Mouse (Mus musculus) lung, postnatal 14 days (tissue): ENCODE results near the gene Huwe1.
A peak's percentile ranks its signal among the peaks of the same experiment; 100 is the strongest.

ENCODE experiments used
- DNase-seq: peaks from one replicate; pipeline ENCODE4 v3.0.0; 2021

Gene Huwe1

DNA sequence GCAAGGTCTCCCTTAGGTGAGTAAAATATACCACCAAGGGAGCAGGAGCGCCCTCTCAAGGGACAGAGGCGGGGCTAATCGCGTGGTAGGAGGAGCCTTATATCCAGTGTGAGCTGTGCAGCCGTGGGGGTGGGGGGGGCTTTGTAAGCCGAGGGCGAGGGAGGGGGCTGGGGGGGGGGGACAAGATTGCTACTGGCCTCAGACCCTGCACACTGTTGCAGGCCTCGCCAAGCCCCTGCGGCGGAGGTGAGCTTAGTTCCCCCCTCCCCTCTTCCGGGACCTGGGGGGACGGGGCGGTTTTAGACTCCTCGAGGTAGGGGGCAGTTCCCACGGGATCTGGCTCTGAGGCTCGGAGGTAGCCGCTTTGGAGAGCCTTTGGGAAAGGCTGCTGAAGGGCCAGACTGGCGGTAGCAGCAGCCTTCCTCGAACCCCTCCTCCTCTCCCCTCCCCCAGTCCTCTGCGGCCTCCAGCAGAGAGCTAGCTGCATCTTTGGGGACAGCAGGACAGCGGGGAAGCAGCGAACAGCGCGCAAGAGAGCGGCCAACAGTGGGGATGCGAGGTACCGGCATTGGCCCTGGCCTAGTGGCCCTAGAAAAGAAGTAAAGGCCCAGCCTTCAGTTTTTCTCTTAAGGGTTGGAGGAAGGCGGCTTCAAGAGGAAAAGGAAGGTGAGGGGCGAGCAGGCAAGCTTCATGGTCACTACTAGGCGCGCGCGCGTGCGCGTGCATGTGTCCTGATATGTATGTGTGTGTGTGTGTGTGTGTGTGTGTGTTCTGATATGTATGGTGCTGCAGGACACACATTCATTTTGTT lies at the start of gene Huwe1:
TSS of gene Huwe1 (plus strand) at position 107 of the 811 bp plus-strand sequence.
- peak; percentile 58 for DNase-seq

DNA sequence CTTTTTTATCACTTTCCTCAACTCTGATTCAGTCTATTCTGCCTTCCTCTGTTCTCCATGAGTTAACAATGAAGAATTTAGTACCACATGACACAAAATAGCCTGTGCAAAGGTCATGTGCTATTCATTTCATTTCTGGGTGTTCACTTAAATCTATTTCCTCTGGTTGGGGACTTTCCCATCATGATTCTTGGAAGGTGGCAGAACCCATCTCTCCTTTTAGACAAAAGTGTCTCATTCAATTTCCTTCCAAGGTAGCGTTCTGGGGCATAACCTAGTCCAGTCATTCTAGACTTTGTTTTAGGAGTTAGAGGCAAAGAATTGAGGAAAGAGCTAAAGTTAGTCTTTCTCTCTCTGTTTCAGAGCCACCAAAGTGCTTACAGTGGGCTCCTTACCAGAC lies 20.3 kb upstream of the Huwe1 start:
- DNase-seq: no peak

DNA sequence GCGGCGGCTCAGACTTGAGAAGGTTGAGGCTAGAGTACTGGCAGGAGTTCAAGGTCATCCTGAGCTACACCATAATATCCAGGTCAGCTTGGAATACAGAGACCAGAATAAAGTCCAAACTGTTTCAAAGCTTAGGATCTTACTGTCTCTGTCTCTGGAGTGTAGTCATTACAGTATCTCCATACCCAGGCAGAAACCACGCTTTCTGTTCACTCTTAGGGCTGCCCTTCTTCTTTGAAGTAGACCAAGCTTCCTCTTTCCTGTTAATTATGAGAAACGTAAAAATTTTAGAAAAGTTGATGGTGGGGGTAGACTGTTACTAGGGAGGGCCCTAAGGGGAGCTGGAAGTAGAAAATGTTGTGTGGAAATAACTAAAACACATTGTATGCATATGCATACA lies 17.7 kb upstream of the Huwe1 start:
- no peak for DNase-seq

DNA sequence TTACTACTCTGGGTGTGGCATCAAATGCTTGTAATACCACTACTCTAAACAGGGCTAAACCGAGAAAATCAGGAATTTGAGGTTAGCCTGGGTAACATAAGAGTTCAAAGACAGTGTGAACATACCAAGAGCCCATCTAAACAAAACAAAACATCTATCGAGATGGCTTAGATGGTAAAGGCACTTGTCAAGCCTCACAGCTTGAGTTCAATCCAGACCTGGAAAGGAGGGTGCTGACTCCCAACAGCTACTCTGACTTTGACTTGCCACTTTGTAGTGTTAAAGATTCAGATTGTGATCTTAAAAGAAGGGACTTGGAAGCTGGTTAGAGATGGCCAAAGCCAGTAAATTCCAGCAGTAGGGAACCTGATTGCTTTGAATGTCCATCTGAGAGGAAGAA lies 7.8 kb upstream of the Huwe1 start:
- no peak for DNase-seq

DNA sequence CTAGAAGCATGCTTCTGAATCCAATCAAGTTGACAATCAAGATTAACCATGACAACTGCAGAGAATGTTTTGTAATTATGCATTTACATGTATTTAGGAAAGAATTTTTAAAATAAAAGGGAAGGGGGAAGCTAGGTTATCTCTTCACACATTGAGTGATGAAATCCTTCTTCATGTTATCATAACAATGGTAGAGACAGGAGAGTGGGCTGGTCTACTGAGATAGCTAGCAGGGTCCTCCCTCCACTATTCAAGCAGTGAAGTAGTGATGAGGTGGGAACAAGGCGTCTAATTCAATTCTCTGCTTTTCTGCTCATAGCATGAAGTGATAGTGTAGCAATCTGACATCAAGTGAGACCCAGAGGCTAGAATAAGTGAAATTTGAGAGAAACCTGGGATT lies 2.6 kb upstream of the Huwe1 start:
- DNase-seq: no peak

DNA sequence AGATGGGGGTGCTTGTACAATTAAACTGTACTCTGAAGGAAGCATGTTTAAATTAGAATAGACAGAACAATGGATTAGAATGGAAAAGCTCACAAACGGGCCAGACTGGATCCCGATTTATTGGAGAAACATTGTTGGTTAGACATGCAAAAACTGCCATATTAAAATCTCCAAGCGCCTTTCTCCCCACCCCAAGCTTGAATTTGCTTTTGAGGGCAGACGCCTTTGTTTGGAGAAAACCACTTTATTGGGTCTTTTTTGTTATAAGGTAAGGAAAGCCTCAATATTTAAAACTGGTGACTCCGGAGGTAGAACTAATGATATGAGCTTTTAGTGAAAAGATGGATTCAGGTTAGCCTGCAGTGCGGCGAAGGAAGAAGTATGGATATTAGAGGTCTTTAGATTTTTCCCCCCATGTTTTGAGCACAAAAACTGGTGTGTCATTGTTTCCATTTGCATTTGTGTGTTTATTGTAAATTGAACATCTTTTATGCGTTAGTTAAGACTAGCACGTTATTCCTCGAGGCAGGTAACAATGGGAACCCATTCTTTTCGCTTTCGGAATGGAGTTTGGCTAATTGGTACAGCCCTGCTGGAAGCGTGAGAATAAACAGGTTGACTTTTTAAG lies 1.8 kb downstream of the Huwe1 start:
- no peak for DNase-seq

DNA sequence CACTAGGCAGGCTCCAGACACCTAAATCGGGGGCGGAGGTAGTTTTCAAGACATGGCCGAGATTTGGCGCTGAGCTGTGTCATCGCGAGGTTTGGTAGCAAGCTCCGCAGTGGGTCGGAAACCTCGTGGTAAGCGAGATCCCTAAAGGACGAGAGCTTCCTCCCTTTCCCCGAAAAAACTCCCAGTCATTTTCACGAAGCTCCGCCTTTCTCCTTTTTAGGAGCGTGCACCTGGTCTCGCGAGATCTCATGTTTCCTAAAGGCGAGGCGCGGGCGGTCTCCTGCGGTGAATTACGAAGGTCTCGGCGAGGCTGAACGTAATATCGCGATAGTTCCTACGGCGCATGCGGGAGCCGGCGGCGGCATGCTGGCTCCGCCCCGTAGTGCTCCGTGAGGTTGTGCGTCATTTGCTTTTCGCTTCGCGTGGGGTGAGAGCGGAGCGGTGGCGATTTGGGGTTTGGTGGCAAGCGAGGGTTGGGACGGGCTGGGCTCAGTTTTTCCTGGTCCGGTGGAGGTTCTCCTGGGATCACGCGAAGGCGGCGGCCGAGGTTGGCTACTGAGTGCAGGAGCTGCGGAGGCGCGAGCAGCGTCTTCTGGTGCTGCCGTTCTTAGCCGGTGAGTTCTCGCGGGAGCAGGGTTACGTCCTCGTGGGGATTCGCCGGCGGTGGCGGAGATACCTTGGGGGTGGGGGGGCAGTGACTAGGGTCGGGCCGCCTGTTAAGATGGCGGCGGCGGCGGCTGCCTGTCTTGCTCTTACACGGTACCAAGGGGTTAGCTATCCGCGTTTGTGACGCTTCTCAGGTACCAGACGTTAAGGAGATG lies 2.6 kb downstream of the Huwe1 start:
- DNase-seq: peak; percentile 93

DNA sequence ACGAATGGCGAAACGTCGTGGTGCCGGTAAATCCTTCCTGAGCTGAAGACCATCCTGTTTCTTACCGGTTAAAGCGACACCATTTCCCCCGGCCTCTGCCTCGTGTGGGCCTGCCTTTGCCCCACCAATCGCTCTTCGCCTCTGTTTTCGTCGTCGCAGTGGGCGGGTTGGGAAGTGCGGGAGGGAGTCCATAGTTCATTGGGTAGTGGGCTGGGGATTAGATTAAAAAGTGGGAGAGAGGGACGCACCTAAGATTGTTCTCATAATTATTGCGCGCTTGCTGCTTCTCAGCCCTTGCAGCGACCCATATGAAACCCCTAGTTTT lies 3.1 kb downstream of the Huwe1 start:
- DNase-seq: peak; percentile 49

DNA sequence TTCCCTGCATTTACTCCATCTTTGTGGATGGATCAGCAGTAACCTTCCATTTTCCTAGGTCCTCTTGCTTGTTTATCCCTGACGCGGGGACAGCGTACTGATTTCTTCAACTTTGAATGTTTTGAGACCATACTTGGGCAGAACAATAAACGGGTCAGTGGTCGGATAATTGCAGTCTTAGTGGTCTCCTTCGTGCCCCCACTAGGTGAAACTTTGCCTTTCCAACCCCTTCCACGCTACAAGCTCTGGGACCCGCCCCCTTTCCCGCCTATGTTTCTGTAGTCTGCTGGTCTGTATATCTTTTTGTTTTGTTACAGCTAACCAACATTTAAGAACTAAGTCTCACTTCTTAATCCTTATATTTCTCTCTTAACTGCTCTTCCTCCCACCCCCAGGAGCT lies 3.8 kb downstream of the Huwe1 start:
- DNase-seq: no peak

DNA sequence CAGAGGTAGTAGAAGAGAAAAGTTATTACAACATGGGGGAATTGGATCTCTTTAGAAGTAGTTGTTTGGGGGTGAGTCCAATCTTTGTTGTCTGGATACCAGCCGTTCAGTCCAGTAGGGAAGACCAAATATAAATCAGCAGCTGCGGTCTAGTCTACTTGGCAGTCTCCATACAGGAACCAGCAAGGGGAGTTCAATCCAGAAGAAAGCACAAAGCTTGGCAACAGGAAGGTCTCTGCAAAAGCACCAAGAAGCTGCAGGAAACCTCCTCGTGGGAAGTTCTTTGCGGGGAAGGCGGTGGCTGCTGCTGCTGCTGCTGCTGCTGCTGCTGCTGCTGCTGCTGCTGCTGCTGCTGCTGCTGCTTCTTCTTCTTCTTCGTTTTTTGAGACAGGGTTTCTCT lies 10.9 kb downstream of the Huwe1 start:
- no peak for DNase-seq

DNA sequence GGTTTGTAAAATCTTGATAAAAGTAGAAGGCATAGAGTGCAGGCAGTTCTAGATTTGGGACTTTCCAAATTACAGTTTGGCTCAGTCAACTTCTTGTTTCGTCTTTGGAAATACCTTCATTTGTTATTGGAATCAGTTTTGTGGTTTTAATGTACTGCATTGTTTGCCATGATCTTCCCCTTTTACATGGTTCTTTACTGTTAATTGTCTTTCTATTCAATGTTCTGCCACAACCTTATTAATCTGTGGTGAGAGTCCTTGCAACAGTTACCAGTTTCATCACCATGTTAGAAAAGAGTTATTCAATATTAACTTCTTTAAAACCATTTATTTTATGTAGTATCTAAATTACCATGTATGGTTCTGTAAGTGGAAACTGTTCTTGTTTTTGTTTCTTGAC lies 13.0 kb downstream of the Huwe1 start:
- no peak for DNase-seq

DNA sequence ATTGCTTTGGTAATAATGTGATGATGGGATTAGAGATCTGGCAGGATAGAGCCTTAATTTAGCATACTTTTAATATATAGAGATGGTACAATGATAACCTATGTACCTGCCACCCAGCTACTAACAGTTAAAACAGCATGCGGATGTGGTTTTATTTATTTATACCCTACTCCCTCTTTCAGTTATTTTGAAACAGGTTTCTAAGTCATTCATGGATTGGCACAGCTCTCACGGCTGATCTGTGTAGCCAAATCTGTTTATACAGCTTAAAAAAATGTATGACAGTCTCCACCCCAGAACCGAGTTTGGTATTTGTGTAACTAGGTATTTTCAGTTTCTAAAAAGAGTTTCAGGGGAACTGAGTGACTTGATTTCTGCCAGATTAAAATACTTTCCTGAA lies 17.1 kb downstream of the Huwe1 start:
- no peak for DNase-seq

DNA sequence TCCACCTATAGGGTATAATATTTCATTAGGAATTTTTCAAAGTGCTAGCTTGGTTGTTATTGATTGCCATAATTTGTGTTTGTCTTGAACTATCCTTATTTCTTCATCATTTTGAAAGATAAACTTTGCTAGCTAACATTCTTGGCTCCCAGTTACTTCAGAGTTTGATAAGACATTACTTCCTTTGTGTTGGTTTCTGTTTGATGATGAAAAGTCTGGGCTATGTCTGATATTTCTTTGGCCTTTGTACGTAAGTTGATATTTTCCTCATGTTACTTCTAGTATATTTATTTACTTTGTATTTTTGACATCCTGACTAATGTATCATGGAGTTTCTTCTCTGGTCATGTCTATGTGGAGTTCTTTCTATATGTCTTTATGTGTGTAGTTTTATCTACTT lies 28.4 kb downstream of the Huwe1 start:
- DNase-seq: no peak

DNA sequence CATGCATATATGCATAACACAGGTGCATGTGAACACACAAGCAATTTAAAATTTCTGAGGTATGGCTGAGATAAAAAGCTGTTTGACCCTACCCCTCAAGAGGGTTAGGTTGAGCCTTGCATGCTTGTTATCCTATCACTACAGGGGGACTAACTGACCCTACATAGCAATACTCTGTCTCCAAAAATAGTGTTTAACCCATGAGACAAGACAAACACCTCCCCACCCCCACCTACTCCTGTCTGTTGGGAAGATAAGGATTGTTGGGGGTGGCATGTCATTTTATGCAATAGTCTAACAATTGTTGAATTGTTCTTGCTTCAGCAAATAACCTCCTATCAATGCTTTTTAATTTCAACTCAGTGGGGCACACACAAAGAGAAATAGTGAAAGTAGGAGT lies 30.7 kb downstream of the Huwe1 start:
- no peak for DNase-seq

DNA sequence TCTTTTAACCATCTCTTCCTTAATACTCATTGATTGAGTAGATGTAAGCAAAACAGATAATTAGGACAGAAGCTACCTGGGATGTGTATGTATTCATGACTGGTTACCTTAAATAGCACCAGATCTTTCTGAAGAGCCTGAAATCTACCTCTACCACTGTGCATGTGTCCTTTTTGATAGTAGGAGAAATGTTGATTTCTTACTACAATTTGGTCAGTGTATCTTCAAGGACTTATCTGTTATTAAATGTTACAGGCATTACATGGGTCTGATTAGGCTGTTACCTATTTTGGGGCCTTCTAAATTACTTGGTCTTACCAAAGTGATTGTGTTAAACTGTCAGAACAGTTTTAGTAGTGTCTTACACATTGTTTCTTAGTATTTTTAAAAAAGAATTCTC lies 32.4 kb downstream of the Huwe1 start:
- DNase-seq: no peak

DNA sequence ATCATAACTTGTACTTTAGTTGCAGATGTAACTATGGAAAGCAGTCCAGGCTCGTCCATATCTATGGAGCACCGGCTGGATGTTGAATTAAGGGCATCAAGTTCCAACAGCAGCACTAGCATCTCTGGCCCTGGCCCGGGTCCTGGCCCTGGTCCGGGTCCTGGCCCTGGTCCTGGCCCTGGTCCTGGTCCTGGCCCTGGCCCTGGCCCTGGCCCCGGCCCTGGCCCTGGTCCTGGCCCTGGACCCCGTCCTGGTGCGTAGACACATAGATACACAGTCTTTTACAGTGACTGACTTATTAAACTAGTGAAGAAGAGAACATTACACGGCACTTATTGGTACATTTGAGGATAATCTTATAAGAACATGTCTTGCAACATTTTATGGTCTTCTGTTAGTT lies 58.8 kb downstream of the Huwe1 start:
- DNase-seq: no peak

DNA sequence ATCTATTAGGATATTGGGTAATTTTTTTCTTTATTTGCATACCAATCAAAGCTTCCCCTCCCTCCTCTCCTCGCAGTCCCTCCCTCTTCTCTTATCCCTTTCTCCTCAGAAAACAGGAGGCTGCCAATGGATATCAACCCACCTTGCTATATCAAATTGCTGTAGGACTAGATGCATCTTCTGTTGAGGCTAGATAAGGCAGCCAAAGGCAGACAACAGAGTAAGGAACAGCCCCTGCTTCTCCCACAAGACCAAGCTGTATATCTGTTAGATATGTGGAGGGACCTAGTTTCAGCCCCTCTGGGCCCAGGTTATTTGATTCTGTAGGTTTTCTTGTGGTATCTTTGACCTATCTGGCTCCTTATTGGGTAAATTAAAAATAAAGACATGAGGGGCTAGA lies 110.1 kb downstream of the Huwe1 start:
- DNase-seq: no peak

DNA sequence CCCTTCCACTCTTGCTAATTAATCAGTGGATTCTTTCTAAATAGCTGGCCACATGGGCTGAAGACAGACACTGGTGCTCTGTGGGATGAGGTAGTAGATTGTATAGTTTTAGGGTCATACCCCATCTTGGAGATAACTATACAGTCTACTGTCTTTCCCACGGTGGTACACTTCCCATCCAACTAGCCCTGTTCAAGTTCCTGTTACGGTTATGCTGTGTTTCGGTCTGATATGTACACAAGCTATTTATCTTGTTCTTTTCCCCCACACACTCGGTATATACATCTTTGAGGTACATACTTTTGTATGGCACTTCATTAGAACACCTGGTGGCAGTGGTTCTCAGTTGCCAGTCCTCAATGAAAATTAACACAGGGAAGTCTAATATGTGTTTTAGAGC lies 111.7 kb downstream of the Huwe1 start:
- no peak for DNase-seq

DNA sequence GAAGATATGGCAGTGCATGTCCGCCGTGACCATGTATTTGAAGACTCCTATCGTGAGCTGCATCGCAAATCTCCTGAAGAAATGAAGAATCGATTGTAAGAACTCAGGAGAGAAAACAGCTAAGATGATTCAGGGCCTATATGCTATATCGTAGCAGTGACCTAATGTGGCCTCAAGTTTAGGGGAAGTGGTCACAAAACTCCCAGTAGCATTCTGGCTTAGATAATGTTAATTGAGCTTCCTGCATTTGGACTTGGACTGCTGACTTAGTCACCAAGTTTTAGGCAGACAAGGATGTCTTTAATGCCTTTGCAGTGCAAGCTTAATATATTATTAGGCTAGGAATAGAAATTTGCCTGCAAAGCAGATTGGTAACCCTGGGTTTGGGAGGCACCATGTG lies 128.8 kb downstream of the Huwe1 start:
- no peak for DNase-seq

DNA sequence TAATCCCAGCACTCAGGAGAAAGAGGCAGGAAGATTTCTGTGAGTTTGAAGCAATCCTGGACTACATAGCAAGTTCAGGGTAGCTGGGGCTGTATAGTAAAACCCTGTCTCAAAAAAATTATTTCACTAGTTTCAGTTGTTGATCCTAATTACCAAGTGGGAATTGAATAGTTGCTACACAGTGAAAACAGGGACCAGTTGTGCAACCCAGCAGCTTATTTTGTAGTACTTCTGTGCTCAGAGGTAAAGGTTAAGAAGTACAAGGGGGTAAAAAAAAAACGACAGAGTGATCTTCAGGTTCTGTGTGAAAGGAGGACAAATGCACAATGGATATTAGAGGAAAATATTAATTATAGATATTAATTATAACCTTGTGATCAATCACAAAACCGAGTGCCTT lies 138.2 kb downstream of the Huwe1 start:
- DNase-seq: no peak

DNA sequence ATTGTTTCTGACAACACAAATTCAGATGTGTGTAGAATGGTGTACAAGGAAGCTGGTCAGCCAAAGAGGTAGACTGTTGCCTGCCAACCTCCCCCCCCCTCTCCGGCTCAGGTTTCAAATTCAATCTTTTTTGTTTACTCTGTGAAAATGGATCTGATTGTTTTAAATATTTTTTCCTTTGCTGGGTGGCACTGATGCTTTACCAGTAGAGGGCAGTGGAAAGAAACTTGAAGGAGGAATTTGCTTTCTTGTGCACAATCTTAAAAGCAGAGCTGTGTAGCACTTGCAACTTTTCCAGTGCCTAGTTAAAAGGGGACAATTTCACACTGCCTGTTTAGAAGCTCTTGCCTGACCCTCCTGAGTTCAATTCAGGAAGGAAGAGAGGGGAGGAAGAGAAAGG lies 146.4 kb downstream of the Huwe1 start:
- no peak for DNase-seq

DNA sequence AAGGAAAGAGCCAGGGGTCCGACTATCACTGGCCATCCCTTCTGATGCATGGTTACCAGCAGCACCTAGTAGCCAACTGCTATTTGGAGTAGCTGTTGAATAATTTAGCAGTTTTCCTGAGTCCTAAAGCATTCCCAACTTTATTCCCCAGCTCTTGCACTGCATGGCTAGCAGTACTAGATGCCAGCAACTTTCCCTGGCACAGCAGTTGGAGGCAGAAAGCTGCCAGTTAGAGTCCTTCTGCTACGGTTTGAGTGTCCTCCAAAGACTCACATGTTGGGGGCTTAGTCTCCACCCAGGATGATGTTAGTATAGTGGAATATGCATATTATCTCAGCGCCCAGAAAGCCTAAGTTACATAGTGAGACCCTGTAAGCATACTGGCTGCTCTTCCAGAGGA lies 147.2 kb downstream of the Huwe1 start:
- DNase-seq: no peak

DNA sequence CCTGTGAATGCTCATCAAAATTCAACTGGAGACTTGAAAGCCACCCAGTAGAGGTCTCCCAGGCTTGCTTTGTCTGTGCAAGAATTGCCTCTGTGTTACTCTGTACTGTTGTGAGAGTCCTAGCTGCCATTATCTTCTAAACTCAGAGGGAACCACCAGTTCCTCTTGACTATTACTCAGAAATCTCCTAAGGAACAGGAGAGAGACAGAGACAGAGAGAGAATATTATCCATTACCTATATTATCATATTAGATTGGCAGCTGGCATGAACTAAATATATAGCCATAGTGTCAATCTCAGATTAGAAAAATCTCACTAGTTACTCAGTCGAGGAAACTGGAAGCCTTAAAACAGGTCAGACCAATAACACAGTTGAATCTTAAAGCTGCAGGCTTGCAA lies 149.6 kb downstream of the Huwe1 start:
- no peak for DNase-seq

DNA sequence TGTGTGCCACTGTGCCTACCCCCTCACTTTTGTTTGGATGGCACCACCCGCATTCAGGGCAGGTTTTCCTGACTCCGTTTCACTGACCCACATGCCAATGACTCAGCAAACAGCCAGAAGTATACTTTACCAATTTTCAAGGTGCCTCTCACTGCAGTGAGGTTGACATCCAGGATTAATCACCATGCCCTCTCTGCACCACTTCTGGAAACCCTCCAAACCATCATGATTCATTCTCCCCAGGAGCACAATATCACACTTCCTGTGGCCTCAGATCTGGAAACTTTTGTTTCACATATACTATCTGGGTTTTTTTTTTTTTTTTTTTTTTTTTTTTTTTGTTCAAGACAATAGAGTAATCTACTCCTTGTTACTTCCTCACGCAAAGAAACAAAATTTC lies 150.6 kb downstream of the Huwe1 start:
- DNase-seq: no peak
